Mouse (Mus musculus) MEL (cell line): Measurements from ENCODE around the gene Ip6k3. TPM values are rescaled to one million over a fixed set of nuclear protein-coding genes. Genes with fewer than 3 reads are reported as not detected.

ENCODE experiments used
- DNase-seq: peaks from one replicate; pipeline ENCODE4 v3.0.0; 2011; ENCODE audit warnings: low read depth, low spot score
- H3K27ac ChIP-seq: 2 replicates; pipeline ENCODE4 v1.5.1; 2012; ENCODE audit warnings: low read depth, mild to moderate bottlenecking, control low read depth, low read length, moderate library complexity; ENCODE audit not compliant: control insufficient read depth
- H3K27me3 ChIP-seq, 2 experiments: fragments of 150-350 bp in 1 of 2; sonication (generic) in 1 of 2; 2 replicates each; pipeline ENCODE4 v1.6.1; 2012; ENCODE audit warnings: low read length in 2 of 2, mild to moderate bottlenecking in 2 of 2, improper control_type of control experiment in 1 of 2, moderate library complexity in 1 of 2; ENCODE audit not compliant: insufficient read depth in 2 of 2, control insufficient read depth in 1 of 2
- H3K36me3 ChIP-seq, 2 experiments: 2 replicates each; pipeline ENCODE4 v1.6.1; 2012 to 2014; ENCODE audit warnings: low read length in 2 of 2, improper control_type of control experiment in 1 of 2, inconsistent platforms in 1 of 2, mild to moderate bottlenecking in 1 of 2; ENCODE audit not compliant: insufficient read depth in 2 of 2, control insufficient read depth in 1 of 2
- H3K4me1 ChIP-seq, 2 experiments: fragments of 150-350 bp in 1 of 2; sonication (generic) in 1 of 2; 2 replicates each; pipeline ENCODE4 v1.6.1; 2012; ENCODE audit warnings: low read length in 2 of 2, improper control_type of control experiment in 1 of 2, mild to moderate bottlenecking in 1 of 2; ENCODE audit not compliant: insufficient read depth in 2 of 2, control insufficient read depth in 1 of 2
- H3K4me3 ChIP-seq, 2 experiments: fragments of 150-350 bp in 1 of 2; sonication (generic) in 1 of 2; 2 replicates each; pipeline ENCODE4 v1.5.1; 2012; ENCODE audit warnings: low read depth in 2 of 2, low read length in 2 of 2, mild to moderate bottlenecking in 2 of 2, moderate library complexity in 2 of 2, control low read depth in 1 of 2, improper control_type of control experiment in 1 of 2; ENCODE audit not compliant: control insufficient read depth in 1 of 2, insufficient read depth in 1 of 2
- H3K79me2 ChIP-seq: 2 replicates; pipeline ENCODE4 v1.6.1; 2012; ENCODE audit warnings: mild to moderate bottlenecking, low read length, moderate library complexity; ENCODE audit not compliant: control insufficient read depth, poor library complexity, insufficient read depth
- H3K9ac ChIP-seq: 2 replicates; pipeline ENCODE4 v1.6.1; 2012; ENCODE audit warnings: low read depth, mild to moderate bottlenecking, control low read depth, low read length, moderate library complexity; ENCODE audit not compliant: control insufficient read depth, poor library complexity, severe bottlenecking
- H3K9me3 ChIP-seq: fragments of 150-350 bp; sonication (generic); replicated peaks from 2 replicates; pipeline ENCODE4 v1.6.1; 2012; ENCODE audit warnings: mild to moderate bottlenecking, low read length, improper control_type of control experiment, moderate library complexity; ENCODE audit not compliant: insufficient read depth
- BHLHE40 ChIP-seq: IDR thresholded peaks from 2 replicates; pipeline ENCODE4 v1.6.1; 2012; ENCODE audit warnings: low read depth, mild to moderate bottlenecking, inconsistent platforms, low read length, improper control_type of control experiment, borderline replicate concordance
- CHD1 ChIP-seq: IDR thresholded peaks from 2 replicates; pipeline ENCODE4 v1.6.1; 2012; ENCODE audit warnings: low read depth, mild to moderate bottlenecking, inconsistent platforms, low read length, improper control_type of control experiment
- CHD2 ChIP-seq: IDR thresholded peaks from 2 replicates; pipeline ENCODE4 v1.6.1; 2011; ENCODE audit warnings: low read length, improper control_type of control experiment
- CTCF ChIP-seq, 3 experiments: IDR thresholded peaks in 2 of 3; conservative IDR thresholded peaks in 1 of 3; 2 replicates each; pipeline ENCODE4 v1.5.1; 2011 to 2012; ENCODE audit warnings: low read length in 3 of 3, low read depth in 2 of 3, mild to moderate bottlenecking in 2 of 3, improper control_type of control experiment in 1 of 3, inconsistent platforms in 1 of 3, mixed read lengths in 1 of 3, moderate library complexity in 1 of 3; ENCODE audit not compliant: control insufficient read depth in 1 of 3, insufficient read depth in 1 of 3, poor library complexity in 1 of 3, severe bottlenecking in 1 of 3
- E2F4 ChIP-seq: IDR thresholded peaks from 2 replicates; pipeline ENCODE4 v1.6.1; 2011; ENCODE audit warnings: low read depth, low read length, improper control_type of control experiment, borderline replicate concordance
- ETS1 ChIP-seq: IDR thresholded peaks from 2 replicates; pipeline ENCODE4 v1.6.1; 2012; ENCODE audit warnings: low read depth, mild to moderate bottlenecking, inconsistent platforms, low read length, improper control_type of control experiment, moderate library complexity
- HCFC1 ChIP-seq: IDR thresholded peaks from 2 replicates; pipeline ENCODE4 v1.6.1; 2012; ENCODE audit warnings: low read depth, mild to moderate bottlenecking, inconsistent platforms, low read length, improper control_type of control experiment, moderate library complexity
- KAT2A ChIP-seq: conservative IDR thresholded peaks from 2 replicates; pipeline ENCODE4 v1.6.1; 2012; ENCODE audit warnings: low read depth, low read length, improper control_type of control experiment, inconsistent platforms
- MEF2A ChIP-seq: IDR thresholded peaks from 2 replicates; pipeline ENCODE4 v1.6.1; 2014; ENCODE audit warnings: low read depth, mild to moderate bottlenecking, inconsistent platforms, low read length, improper control_type of control experiment; ENCODE audit not compliant: poor library complexity, insufficient replicate concordance, severe bottlenecking; ENCODE audit errors: extremely low read depth
- MXI1 ChIP-seq: IDR thresholded peaks from 2 replicates; pipeline ENCODE4 v1.6.1; 2011; ENCODE audit warnings: mild to moderate bottlenecking, low read depth, low read length, improper control_type of control experiment
- MYB ChIP-seq: IDR thresholded peaks from 2 replicates; pipeline ENCODE4 v1.6.1; 2011; ENCODE audit warnings: mild to moderate bottlenecking, low read depth, low read length, improper control_type of control experiment
- NELFE ChIP-seq: IDR thresholded peaks from 2 replicates; pipeline ENCODE4 v1.6.1; 2011; ENCODE audit warnings: low read depth, low read length, improper control_type of control experiment
- RAD21 ChIP-seq: IDR thresholded peaks from 2 replicates; pipeline ENCODE4 v1.6.1; 2011; ENCODE audit warnings: mild to moderate bottlenecking, low read depth, low read length, improper control_type of control experiment
- SIN3A ChIP-seq: IDR thresholded peaks from 2 replicates; pipeline ENCODE4 v1.6.1; 2012; ENCODE audit warnings: low read length, improper control_type of control experiment, inconsistent platforms
- SMC3 ChIP-seq: IDR thresholded peaks from 2 replicates; pipeline ENCODE4 v1.6.1; 2011; ENCODE audit warnings: low read depth, low read length, improper control_type of control experiment
- TAL1 ChIP-seq: IDR thresholded peaks from 2 replicates; pipeline ENCODE4 v1.6.1; 2012; ENCODE audit warnings: mild to moderate bottlenecking, inconsistent platforms, low read length, moderate library complexity, mixed read lengths
- USF2 ChIP-seq, 2 experiments: IDR thresholded peaks; 2 replicates each; pipeline ENCODE4 v1.6.1; 2011 to 2012; ENCODE audit warnings: improper control_type of control experiment in 2 of 2, low read length in 2 of 2, borderline replicate concordance in 1 of 2, inconsistent platforms in 1 of 2, low read depth in 1 of 2, mild to moderate bottlenecking in 1 of 2; ENCODE audit not compliant: insufficient read depth in 1 of 2
- ZC3H11A ChIP-seq: IDR thresholded peaks from 2 replicates; pipeline ENCODE4 v1.6.1; 2012; ENCODE audit warnings: low read depth, mild to moderate bottlenecking, inconsistent platforms, low read length, improper control_type of control experiment
- ZKSCAN1 ChIP-seq: IDR thresholded peaks from 2 replicates; pipeline ENCODE4 v1.6.1; 2012; ENCODE audit warnings: low read depth, mild to moderate bottlenecking, inconsistent platforms, low read length, improper control_type of control experiment, moderate library complexity
- ZMIZ1 ChIP-seq: IDR thresholded peaks from 2 replicates; pipeline ENCODE4 v1.6.1; 2012; ENCODE audit warnings: low read depth, mild to moderate bottlenecking, inconsistent platforms, low read length, improper control_type of control experiment, moderate library complexity
- polyA plus RNA-seq, 2 experiments: library from polyadenylated mRNA; stranded (reverse) in 1 of 2; unstranded in 1 of 2; fragments of >175 nt in 1 of 2; fragments of >200 nt in 1 of 2; gene quantifications; 2 replicates each; pipeline versions ENCODE4 v1.2.1 to v1.2.4; 2012; ENCODE audit warnings: low replicate concordance in 2 of 2, low read depth in 1 of 2; ENCODE audit not compliant: insufficient read length in 2 of 2, insufficient read depth in 1 of 2, missing spikeins in 1 of 2
- total RNA-seq: library from RNA; depleted of rRNA; stranded (reverse); fragments of 300-350 nt; gene quantifications from 2 replicates; pipeline ENCODE4 v1.2.3, GENCODE M21; 2012

The Ip6k3 gene
- total and polyA plus RNA-seq, 3 experiments, result not detected

DNA sequence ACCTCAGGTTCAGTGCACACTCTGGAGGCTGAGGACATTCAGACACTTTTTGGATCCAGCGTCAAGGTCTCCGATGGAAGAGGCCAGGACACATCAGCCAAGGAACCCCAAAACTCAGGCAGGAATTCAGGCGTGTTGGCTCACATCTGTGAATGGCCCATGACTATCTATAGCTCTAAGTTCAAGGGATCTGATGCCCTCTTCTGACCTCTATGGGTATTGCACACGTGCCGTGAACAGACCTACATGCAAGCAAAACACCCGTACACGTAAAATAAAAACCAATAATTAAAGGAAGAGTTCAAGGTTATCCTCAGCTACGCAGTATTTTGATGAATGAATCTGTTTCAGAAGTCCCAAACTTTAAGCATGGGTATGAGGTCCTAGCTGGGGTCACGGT is 60.9 kb downstream of the Ip6k3 start:
- TF ChIP-seq SMC3, result peak; percentile 44
- 0 out of 2 replicates have a peak, but pooled peaks have one; percentile 16 for TF ChIP-seq ZC3H11A
- peak; percentile 40 to 70 (median 59); a peak in 5 of 6 replicates for TF ChIP-seq CTCF (IDR thresholded peaks at IDR 0.05 in 2 of 3, conservative IDR thresholded peaks at IDR 0.05 in 1 of 3; ENCODE audit: control insufficient read depth in 1 of 3, insufficient read depth in 1 of 3, low read depth in 2 of 3, low read length in 3 of 3, poor library complexity in 1 of 3, severe bottlenecking in 1 of 3)
- TF ChIP-seq RAD21, result peak; percentile 41
- no peak for TF ChIP-seq CHD1
- no peak for TF ChIP-seq SIN3A
- TF ChIP-seq USF2 (IDR thresholded peaks at IDR 0.05; ENCODE audit: borderline replicate concordance in 1 of 2, insufficient read depth in 1 of 2, low read depth in 1 of 2, low read length in 2 of 2), result no peak
- no peaks in the 10 kb centered on the region for H3K36me3 ChIP-seq
- no peaks in the 10 kb centered on the region for H3K9me3 ChIP-seq
- H3K27ac ChIP-seq, result no peak overlapping the region
- H3K4me1 ChIP-seq, result no peaks in the 10 kb centered on the region
- no peaks in the 10 kb centered on the region for H3K79me2 ChIP-seq
- no peak overlapping the region for H3K9ac ChIP-seq
- H3K4me3 ChIP-seq, result no peak overlapping the region
- H3K27me3 ChIP-seq, result no peaks in the 10 kb centered on the region
- peak; percentile 68 for DNase-seq

DNA sequence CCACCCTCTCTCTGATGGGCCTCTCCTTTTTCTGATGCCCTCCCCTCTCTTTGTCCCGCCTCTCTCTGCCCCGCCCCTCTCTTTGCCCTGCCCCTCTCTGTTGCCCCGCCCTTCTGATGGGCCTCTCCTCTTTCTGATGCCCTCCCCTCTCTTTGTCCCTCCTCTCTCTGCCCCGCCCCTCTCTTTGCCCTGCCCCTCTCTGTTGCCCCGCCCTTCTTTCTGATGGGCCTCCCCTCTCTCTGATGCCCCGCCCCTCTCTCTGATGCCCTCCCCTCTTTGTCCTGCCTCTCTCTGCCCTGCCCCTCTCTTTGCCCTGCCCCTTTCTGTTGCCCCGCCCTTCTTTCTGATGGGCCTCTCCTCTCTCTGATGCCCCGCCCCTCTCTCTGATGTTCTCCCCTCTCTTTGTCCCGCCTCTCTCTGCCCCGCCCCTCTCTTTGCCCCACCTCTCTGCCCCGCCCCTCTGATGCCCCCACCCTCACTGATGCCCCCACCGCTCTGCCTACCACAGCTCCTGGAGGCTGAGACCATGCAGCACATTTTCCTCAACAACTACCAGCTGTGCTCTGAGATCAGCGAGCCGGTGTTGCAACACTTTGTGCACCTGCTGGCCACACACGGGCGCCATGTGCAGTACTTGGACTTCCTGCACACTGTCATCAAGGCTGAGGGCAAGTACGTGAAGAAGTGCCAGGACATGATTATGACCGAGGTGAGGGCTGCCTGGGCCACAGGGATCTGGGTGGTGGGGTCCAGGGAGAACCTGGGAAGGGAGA is 61.7 kb downstream of the Ip6k3 start:
- Histone ChIP-seq H3K4me3 (no peak overlapping the region), H3K9me3 (no peaks in the 10 kb centered on the region), H3K27me3 (no peaks in the 10 kb centered on the region), H3K4me1 (no peaks in the 10 kb centered on the region), H3K9ac (no peak overlapping the region), H3K79me2 (no peaks in the 10 kb centered on the region), H3K36me3 (no peaks in the 10 kb centered on the region), H3K27ac (no peak overlapping the region)
- no peak for TF ChIP-seq MXI1
- no peak for TF ChIP-seq RAD21
- peak; percentile 30 for DNase-seq

DNA sequence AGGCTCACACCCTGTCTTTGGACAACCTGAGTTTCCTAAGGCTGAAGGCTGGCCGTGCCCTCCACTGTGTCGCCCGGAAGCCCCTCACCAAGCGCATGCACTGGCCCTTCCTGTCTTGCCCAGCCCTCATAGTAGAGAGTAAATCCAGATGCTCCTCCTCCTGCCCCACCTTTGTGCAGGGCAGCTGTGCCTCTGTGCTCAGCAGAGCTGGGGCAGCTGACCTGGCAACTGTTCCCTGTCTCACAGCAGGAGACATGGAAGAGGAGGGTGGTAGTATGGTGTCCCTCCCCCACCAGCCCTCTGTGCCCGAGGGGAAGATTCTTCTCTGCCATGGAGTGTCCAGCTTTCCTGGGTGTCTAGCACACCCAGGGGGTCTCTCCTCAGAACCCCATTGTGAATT is 65.9 kb downstream of the Ip6k3 start:
- Histone ChIP-seq H3K27me3 (no peaks in the 10 kb centered on the region), H3K4me1 (no peaks in the 10 kb centered on the region), H3K79me2 (no peaks in the 10 kb centered on the region), H3K9me3 (no peaks in the 10 kb centered on the region), H3K36me3 (no peaks in the 10 kb centered on the region), H3K27ac (no peak overlapping the region), H3K4me3 (no peak overlapping the region), H3K9ac (no peak overlapping the region)
- TF ChIP-seq E2F4 (no peak), NELFE (no peak), CHD1 (no peak), ZC3H11A (no peak), RAD21 (no peak), ZMIZ1 (no peak), ETS1 (no peak), MYB (no peak), TAL1 (no peak), KAT2A (no peak), HCFC1 (no peak), MEF2A (no peak), ZKSCAN1 (no peak), MXI1 (no peak), BHLHE40 (no peak), CTCF (IDR thresholded peaks at IDR 0.05 in 2 of 3, conservative IDR thresholded peaks at IDR 0.05 in 1 of 3; ENCODE audit: control insufficient read depth in 1 of 3, insufficient read depth in 1 of 3, low read depth in 2 of 3, low read length in 3 of 3, poor library complexity in 1 of 3, severe bottlenecking in 1 of 3) (no peak), CHD2 (no peak)
- DNase-seq, result no peak
